Mouse (Mus musculus): ENCODE measurements at regions not wholly inside any gene's neighbourhood (a gene's known extent, or its start where the extent isn't known, plus 50 kb on each side); places are given as distances from the start of the nearest gene placed in this dataset.

DNA sequence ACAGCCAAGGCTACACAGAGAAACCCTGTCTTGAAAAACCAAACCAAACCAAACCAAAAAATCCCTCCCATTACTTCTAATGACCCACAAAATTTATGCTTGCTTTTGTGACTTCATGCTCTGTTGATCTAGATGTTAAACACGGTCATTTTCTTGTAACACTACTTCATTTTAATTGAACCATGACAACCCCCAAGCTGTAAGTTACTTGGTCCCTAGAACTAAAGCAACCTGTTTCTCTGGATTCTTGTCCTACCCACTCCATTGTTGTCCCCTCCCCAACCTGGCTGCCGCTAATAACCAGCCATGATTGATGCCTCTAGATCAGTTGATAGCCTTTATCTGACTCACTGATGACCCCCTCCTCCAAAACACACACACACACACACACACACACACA, 63.0 kb upstream of the Tmem45b start:
- DNase-seq (ENCODE audit: low read depth, low spot score): no peak
- WGBS: 85% methylated on average over 2 of the region's 2 CpGs

All from large intestine, adult 2 months (tissue).